Mouse (Mus musculus): ENCODE measurements at regions not wholly inside any gene's neighbourhood (a gene's known extent, or its start where the extent isn't known, plus 50 kb on each side); places are given as distances from the start of the nearest gene placed in this dataset.

- no peak for DNase-seq (ENCODE audit: low spot score in 2 of 2)
Observed at GRCm38 (mm10) chr9:87346278-87346882, 91.0 kb upstream of the Cep162 start.

GRCm38 (mm10) chr9:87341438-87341837, 86.1 kb upstream of the Cep162 start:
- DNase-seq (ENCODE audit: low spot score in 2 of 2): no peak

- DNase-seq (ENCODE audit: low spot score in 2 of 2): no peak
Observed at GRCm38 (mm10) chr9:87326374-87327295, 71.3 kb upstream of the Cep162 start.

- DNase-seq (ENCODE audit: low spot score in 2 of 2): no peak
Observed at GRCm38 (mm10) chr9:87323690-87324089, 68.4 kb upstream of the Cep162 start.

GRCm38 (mm10) chr9:87320758-87321157, 65.4 kb upstream of the Cep162 start:
- no peak for DNase-seq (ENCODE audit: low spot score in 2 of 2)

GRCm38 (mm10) chr9:87318767-87319166, 63.4 kb upstream of the Cep162 start:
- no peak for DNase-seq (ENCODE audit: low spot score in 2 of 2)

GRCm38 (mm10) chr9:87310150-87310549, 54.8 kb upstream of the Cep162 start:
- DNase-seq (ENCODE audit: low spot score in 2 of 2): no peak
